Mouse (Mus musculus) Patski (cell line): ENCODE measurements around the gene Immp2l. TPM values are rescaled to one million over a fixed set of nuclear protein-coding genes. Genes with fewer than 3 reads are reported as not detected.

ENCODE experiments used
- ATAC-seq: fragments of 100-300 bp; one replicate; pipeline ENCODE4 v1.8.0; 2021
- CTCF ChIA-PET: fragments of 350-600 bp; sonication (Branson Sonifier 250); formaldehyde crosslinking; loops from one replicate; lab custom pipeline; 2022; ENCODE audit warnings: inconsistent platforms; lab: Charles Lee
- POLR2A ChIA-PET: fragments of 350-600 bp; sonication (Branson Sonifier 250); formaldehyde crosslinking; loops from one replicate; lab custom pipeline; 2022; ENCODE audit warnings: antibody characterized with exemption, inconsistent platforms; lab: Charles Lee
- DNase-seq: peaks from one replicate; pipeline ENCODE4 v3.0.0-alpha.2; 2011; ENCODE audit warnings: low read depth, low spot score
- H3K27me3 ChIP-seq: fragments of 371-371 bp; one replicate; pipeline ENCODE4 v1.5.1; 2021
- CTCF ChIP-seq: fragments of 100-300 bp; IDR thresholded peaks from one replicate; pipeline ENCODE4 v1.5.1; 2021
- in situ Hi-C: fragments of 300-500 bp; cut with MboI; formaldehyde crosslinking; loops from 3 replicates; pipeline ENCODE4 v1.11.1; 2018; ENCODE audit warnings: low pct_unique_long_range_greater_than_20kb, mixed read lengths
- polyA plus RNA-seq: library from polyadenylated mRNA; unstranded; gene quantifications from one replicate; pipeline ENCODE4 v1.2.3, GENCODE M21; 2021

The Immp2l gene
- polyA plus RNA-seq, 1 experiment from 2014 or later, result 21.6 TPM

DNA sequence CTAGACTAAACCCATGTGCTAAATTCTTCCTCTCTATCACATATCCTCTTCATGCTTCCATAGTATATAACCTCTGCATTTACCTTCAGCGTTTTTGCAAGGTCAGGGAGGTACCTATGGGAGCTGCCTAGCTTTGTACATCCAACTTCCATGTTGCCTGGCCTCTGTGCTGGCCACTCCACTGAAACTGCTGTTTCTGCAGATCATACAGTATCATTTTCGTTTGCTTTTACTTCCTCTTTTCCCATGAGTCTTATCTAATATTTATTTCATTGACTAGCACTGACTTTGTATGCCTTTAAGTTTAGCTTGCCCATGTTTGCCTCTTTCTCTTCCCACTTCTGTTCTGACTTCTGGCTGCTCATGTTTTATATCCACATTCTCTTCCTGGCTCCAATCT, 325.9 kb downstream of the Immp2l start:
- no peak for DNase-seq
- in situ Hi-C loops, result loop anchor here (5.0 kb wide), 1 partner anchor 42 kb away; no protein-coding TSS in a partner anchor
- ChIA-PET CTCF (no interaction called here), POLR2A (interaction anchor here (1.4 kb wide), 1 partner anchor 133 kb away, joined by 3 read pairs; no protein-coding TSS in a partner anchor)
- no peak for ATAC-seq
- H3K27me3 ChIP-seq, result no peaks in the 10 kb centered on the region
- no peak for TF ChIP-seq CTCF

DNA sequence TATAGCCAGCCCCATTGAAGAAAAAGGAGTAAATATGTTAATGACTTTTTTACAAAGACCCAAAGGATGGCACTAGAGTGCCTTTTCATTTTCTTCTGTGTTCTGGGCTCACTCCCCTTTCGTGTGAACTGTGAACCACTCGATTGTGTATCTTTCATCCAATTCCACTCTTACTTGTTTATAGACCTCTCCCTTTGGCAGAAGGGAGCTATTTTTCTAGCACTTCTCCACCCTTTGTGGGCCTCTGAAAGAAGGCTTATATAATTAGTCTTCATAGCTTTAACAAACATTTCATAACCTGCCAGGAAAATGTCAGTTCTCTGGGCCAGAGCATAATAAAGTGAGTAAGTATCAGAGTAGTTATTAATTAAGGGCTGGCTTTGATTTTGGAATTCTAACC, 327.4 kb downstream of the Immp2l start:
- no peak for TF ChIP-seq CTCF
- in situ Hi-C loops, result loop anchor here (5.0 kb wide), 1 partner anchor 41 kb away; no protein-coding TSS in a partner anchor
- no peaks in the 10 kb centered on the region for H3K27me3 ChIP-seq
- ChIA-PET CTCF (no interaction called here), POLR2A (interaction anchor here (0.6 kb wide), 1 partner anchor 52 kb away, joined by 3 read pairs; no protein-coding TSS in a partner anchor)
- ATAC-seq (no peak), DNase-seq (no peak)

DNA sequence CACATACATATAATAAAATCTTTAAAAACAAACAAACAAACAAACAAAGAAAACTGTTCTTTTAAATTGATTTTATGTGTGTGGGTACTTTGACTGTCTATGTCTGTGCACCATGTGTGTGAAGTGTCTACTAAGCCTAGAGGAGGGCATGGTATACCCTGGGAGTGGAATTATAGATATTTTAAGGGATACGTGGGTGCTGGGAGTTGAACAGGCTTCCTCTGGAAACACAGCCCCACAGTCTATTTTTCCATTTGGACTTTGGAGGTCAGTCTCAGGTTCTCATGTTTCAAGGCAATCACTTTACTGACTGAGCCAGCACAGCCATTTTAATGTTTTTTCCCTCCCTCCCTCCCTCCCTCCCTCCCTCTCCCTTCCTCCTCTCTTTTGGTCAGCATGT, 331.0 kb downstream of the Immp2l start:
- DNase-seq, result no peak
- CTCF ChIA-PET, result no interaction called here
- no peak for ATAC-seq
- H3K27me3 ChIP-seq, result no peaks in the 10 kb centered on the region
- in situ Hi-C loops, result loop anchor here (5.0 kb wide), 1 partner anchor 37 kb away; no protein-coding TSS in a partner anchor
- no peak for TF ChIP-seq CTCF
- POLR2A ChIA-PET, result no interaction called here

DNA sequence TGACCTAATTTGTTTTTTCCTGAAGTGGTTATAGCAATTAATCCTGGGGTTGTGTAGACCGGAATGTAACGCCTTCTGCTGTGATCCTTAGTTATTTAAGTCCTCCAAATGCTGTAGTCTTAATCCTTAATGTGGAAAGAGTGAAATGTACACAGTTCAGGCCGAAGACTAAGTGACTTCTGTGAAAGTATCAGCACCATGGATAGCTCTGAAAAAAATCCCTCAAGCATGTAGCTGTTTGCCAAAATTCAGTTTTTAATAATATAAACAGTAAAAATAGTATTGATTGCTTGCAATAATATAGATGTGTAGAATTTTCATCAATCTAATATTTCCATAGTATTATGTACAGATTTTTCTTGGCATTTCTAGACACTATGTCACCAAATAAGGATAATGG, 332.1 kb downstream of the Immp2l start:
- POLR2A ChIA-PET, result no interaction called here
- CTCF ChIA-PET, result no interaction called here
- DNase-seq, result no peak
- no peak for TF ChIP-seq CTCF
- in situ Hi-C loops, result no loop called here
- no peaks in the 10 kb centered on the region for H3K27me3 ChIP-seq
- ATAC-seq, result no peak

DNA sequence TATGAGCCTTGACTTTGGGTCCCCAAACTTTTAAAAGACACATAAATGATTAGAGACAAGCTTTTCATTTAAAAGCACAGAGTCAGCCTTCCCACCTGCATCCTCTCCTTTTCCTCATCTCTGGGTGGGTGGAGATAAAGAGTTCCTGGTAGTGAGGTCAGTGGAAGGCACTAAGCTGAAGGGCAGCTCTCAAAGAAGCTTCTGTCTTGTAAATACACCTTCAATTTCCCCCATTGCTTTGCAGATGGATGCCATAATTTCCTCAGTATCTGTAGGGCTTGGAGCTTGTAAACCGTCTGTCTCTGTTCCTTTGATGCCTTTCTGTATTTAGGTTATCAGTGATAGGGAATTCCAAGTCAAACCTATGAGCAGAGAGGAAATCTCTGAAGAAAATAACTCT, 362.8 kb downstream of the Immp2l start:
- no peak for TF ChIP-seq CTCF
- in situ Hi-C loops, result no loop called here
- POLR2A ChIA-PET, result no interaction called here

DNA sequence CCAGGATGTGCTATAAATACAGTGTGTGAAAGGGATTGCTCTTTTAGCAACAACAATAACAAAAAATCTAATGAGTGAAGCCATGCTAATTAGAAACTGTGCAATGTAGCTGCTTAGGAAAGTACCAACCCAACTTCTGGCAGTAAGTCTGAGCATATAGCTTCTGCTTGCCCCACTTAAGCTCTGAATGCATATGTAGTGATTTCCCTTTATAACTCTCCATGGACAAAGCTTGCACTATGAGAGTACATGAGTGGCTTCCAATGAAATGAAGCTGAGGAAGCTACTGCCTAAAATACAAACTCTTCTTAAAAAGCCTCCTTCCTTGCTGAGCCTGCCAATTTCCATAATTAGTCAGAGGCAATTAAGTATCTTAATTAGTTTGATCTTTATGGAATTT, 370.3 kb downstream of the Immp2l start:
- CTCF ChIA-PET, result no interaction called here
- TF ChIP-seq CTCF, result no peak
- DNase-seq (no peak), ATAC-seq (no peak)
- H3K27me3 ChIP-seq, result no peaks in the 10 kb centered on the region
- POLR2A ChIA-PET, result no interaction called here
- in situ Hi-C loops, result loop anchor here (5.0 kb wide), 1 partner anchor 42 kb away; no protein-coding TSS in a partner anchor

More for the DNA sequence above, 362.8 kb downstream of the Immp2l start:
- H3K27me3 ChIP-seq, result no peaks in the 10 kb centered on the region
- CTCF ChIA-PET, result interaction anchor here (1.3 kb wide), 1 partner anchor 9 kb away, joined by 3 read pairs; no protein-coding TSS in a partner anchor
- ATAC-seq (no peak), DNase-seq (no peak)

DNA sequence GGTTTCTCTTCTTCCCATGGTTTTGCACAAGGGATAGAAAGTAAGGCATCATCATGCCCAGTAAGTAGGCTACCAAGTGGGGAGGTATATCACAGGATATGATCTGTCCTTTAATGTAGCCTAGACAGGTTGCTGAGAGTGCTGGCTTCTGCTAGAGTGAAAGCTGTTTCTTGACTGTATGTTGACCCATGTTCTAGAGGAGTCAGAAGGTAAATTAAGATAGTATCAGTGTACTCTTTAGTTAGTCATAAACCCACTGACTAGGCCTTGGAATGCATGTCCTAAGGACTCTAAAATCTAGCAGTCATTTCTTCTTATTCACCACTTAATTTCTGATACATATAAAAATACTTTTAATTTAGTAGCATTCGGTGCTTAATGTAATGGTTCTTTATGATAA, 377.2 kb downstream of the Immp2l start:
- ChIA-PET CTCF (no interaction called here), POLR2A (no interaction called here)
- peak; percentile 54 for ATAC-seq
- DNase-seq, result no peak
- TF ChIP-seq CTCF, result no peak
- in situ Hi-C loops, result no loop called here
- H3K27me3 ChIP-seq, result no peaks in the 10 kb centered on the region

DNA sequence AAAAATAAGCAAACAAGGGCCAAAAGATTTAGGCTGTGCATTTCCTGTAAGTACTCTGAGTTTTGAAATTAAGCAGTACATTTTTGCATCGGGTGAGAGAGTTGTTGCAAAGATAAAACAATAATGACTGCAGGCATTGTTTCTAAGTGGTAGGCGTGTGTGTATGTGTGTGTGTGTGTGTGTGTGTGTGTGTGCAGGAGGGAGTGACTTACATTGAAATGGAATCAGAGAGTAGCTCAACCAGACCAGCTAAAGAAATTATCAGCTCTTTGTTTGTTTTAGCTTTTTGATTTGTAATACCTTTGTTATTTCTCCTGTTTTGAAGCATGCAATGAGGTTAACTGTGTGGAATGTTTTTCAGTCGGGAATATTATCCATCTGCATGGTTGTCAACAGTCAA, 378.0 kb downstream of the Immp2l start:
- no peak for DNase-seq
- in situ Hi-C loops, result no loop called here
- POLR2A ChIA-PET, result interaction anchor here (0.6 kb wide), 1 partner anchor 400 kb away, joined by 3 read pairs; no protein-coding TSS in a partner anchor
- TF ChIP-seq CTCF, result no peak
- ATAC-seq, result no peak
- CTCF ChIA-PET, result no interaction called here
- H3K27me3 ChIP-seq, result no peaks in the 10 kb centered on the region

DNA sequence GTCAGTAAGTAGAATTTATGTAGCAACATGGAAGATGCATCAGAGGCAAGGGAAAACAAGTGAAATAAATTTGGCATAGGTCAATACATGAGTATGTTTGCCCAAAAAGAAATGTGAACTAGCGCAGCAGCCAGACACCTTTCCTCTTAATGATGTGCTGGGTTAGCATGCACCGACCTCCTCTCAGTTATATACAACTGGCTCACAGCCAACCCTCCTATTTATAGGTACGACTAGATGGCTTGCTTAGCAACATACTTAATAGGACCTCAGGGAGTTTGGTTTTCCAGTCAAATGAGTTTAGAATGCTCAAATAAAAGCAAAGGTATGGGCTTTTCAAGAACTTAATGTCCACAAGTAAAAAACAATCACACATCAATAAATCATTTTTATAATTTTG, 385.5 kb downstream of the Immp2l start:
- ATAC-seq (no peak), DNase-seq (no peak)
- CTCF ChIA-PET, result no interaction called here
- TF ChIP-seq CTCF, result no peak
- no peaks in the 10 kb centered on the region for H3K27me3 ChIP-seq
- in situ Hi-C loops, result no loop called here
- POLR2A ChIA-PET, result no interaction called here

DNA sequence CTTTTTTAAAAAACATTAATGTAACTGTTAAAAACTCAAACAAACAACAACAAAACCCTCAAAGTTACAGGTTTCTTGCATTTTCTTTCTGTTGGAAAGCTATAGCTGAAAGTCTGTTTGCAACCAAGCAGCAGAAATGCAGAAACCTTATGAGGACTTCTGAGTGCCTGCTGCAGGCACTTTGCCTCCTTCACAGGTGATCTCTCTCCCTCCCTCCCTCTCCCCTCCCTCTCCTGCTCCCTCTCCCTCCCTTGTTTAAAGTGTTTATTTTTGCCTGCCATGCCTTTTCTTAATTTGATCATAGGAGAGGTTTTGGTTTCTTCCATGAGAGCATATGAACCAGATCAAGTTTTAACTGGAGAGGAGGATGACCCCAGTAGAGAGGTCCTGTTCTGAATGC, 392.7 kb downstream of the Immp2l start:
- no peak for DNase-seq
- ATAC-seq, result no peak
- no peak for TF ChIP-seq CTCF
- H3K27me3 ChIP-seq, result no peaks in the 10 kb centered on the region
- CTCF ChIA-PET, result no interaction called here
- in situ Hi-C loops, result no loop called here
- POLR2A ChIA-PET, result no interaction called here

DNA sequence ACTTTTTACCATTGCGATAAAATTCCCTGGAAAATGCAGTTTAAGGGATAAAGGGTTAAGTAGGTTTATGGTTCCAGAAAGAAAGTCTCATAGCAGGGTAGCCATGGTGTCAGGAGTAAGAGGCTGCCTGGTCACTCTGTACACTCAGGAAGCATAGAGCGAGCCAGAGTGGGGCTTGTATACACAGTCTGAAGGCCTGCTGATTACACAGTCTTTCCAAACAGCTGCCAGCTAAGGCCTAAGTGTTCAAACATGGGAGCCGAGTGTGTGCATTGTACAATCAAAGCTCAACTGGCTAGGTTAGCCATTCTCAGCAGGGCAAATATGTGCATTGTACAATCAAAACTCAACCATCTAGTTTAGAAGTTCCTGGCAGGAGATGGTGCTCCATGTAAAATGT, 393.2 kb downstream of the Immp2l start:
- ChIA-PET POLR2A (no interaction called here), CTCF (no interaction called here)
- in situ Hi-C loops, result no loop called here
- H3K27me3 ChIP-seq, result no peaks in the 10 kb centered on the region
- DNase-seq, result no peak
- no peak for ATAC-seq
- TF ChIP-seq CTCF, result no peak

DNA sequence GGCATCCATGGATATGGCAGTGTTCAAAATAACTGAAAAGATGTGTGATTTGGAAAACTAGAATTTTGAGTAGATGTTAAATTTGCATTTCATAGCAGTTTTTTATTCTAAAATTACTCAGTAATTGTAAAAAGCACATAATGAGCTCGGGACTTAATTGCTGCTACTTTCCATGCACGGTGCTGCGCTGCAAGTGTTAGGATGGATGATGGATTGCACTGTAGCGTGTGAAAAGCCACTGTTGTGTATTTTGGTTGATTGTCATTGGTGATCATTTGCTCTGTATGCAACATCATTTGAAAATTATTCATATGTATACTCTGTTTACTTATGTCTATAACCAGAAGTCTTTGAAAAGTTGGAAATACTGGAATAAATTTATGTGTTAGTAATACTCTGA, 394.1 kb downstream of the Immp2l start:
- no peak for TF ChIP-seq CTCF
- DNase-seq, result no peak
- ATAC-seq, result no peak
- in situ Hi-C loops, result no loop called here
- H3K27me3 ChIP-seq, result no peaks in the 10 kb centered on the region
- ChIA-PET CTCF (no interaction called here), POLR2A (no interaction called here)
